Mouse (Mus musculus): ENCODE results near the gene Aldh1l1. TPM values are rescaled to one million over a fixed set of nuclear protein-coding genes. Genes with fewer than 3 reads are reported as not detected.
A peak's percentile ranks its signal among the peaks of the same experiment; 100 is the strongest.

Gene Aldh1l1
- polyA plus RNA-seq, 1 experiment from 2014 or later: 6.5 TPM

- no peaks in the 10 kb centered on the region for H3K27me3 ChIP-seq (replicated peaks; ENCODE audit: control insufficient read depth, insufficient read depth, low read length)
- no peaks in the 10 kb centered on the region for H3K36me3 ChIP-seq (ENCODE audit: control insufficient read depth, insufficient read depth, low read length)
- DNase-seq (ENCODE audit: low spot score): no peak
- no peaks in the 10 kb centered on the region for H3K9me3 ChIP-seq (ENCODE audit: control insufficient read depth, low read length)
- WGBS: 77% methylated on average over 6 of the region's 6 CpGs
- H3K27ac ChIP-seq (ENCODE audit: low read depth, low read length): no peak overlapping the region
- H3K4me3 ChIP-seq (ENCODE audit: low read depth, low read length): no peak overlapping the region
- no peak overlapping the region for H3K4me2 ChIP-seq
- no peak for ATAC-seq (replicated peaks; ENCODE audit: low FRiP score)
- peaks cover 38% of the 10 kb centered on the region for H3K4me1 ChIP-seq (replicated peaks; ENCODE audit: control insufficient read depth, insufficient read depth, low read length)
- H3K9ac ChIP-seq (ENCODE audit: low read depth, low read length): peak overlapping the region; percentile 86; the same call in 1 of the 2 replicates
Observed at GRCm38 (mm10) chr6:90616481-90616880, 130.3 kb downstream of the Aldh1l1 start.

DNA sequence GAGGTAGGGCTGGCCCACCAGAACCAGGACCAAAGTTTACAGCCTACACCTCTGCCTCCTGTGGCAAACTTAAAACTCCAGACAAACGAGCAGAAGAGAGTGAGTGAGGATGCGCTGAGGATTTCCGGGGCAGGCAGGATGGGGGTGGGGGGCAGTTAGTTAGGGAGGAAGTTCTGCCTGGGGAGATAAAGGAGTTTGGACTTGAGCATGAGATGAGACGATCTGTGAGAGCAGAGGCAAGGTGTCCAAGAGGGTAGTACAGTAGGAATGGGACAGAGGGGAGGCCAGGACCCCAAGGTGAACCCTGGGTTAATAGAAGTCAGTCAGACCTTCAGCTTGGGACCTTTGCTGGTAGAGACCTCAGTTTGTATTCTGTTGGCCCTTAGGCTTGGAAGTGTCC is 132.0 kb downstream of the Aldh1l1 start:
- ATAC-seq (replicated peaks; ENCODE audit: low FRiP score) (peak; percentile 45), DNase-seq (ENCODE audit: low spot score) (peak; percentile 49)
- WGBS: 29% methylated on average over 4 of the region's 4 CpGs
- peak overlapping the region; percentile 63 for H3K4me2 ChIP-seq
- H3K4me1 ChIP-seq (replicated peaks; ENCODE audit: control insufficient read depth, insufficient read depth, low read length): peaks cover 55% of the 10 kb centered on the region
- peak overlapping the region; percentile 94 for H3K27ac ChIP-seq (ENCODE audit: low read depth, low read length)
- peak overlapping the region; percentile 51 for H3K4me3 ChIP-seq (ENCODE audit: low read depth, low read length)
- no peaks in the 10 kb centered on the region for H3K27me3 ChIP-seq (replicated peaks; ENCODE audit: control insufficient read depth, insufficient read depth, low read length)
- H3K36me3 ChIP-seq (ENCODE audit: control insufficient read depth, insufficient read depth, low read length): no peaks in the 10 kb centered on the region
- peak overlapping the region; percentile 86 for H3K9ac ChIP-seq (ENCODE audit: low read depth, low read length)
- no peaks in the 10 kb centered on the region for H3K9me3 ChIP-seq (ENCODE audit: control insufficient read depth, low read length)

- H3K4me2 ChIP-seq: peak overlapping the region; percentile 63
- ATAC-seq (replicated peaks; ENCODE audit: low FRiP score) (peak; percentile 5; the same call in 1 of the 2 replicates), DNase-seq (ENCODE audit: low spot score) (no peak)
- peaks cover 61% of the 10 kb centered on the region for H3K4me1 ChIP-seq (replicated peaks; ENCODE audit: control insufficient read depth, insufficient read depth, low read length)
- H3K27ac ChIP-seq (ENCODE audit: low read depth, low read length): peak overlapping the region; percentile 94
- H3K36me3 ChIP-seq (ENCODE audit: control insufficient read depth, insufficient read depth, low read length): no peaks in the 10 kb centered on the region
- H3K9me3 ChIP-seq (ENCODE audit: control insufficient read depth, low read length): no peaks in the 10 kb centered on the region
- WGBS: 39% methylated on average over 19 of the region's 19 CpGs
- no peaks in the 10 kb centered on the region for H3K27me3 ChIP-seq (replicated peaks; ENCODE audit: control insufficient read depth, insufficient read depth, low read length)
- peak overlapping the region; percentile 51 for H3K4me3 ChIP-seq (ENCODE audit: low read depth, low read length)
- peak overlapping the region; percentile 86 for H3K9ac ChIP-seq (ENCODE audit: low read depth, low read length)
Observed at GRCm38 (mm10) chr6:90618821-90619636, 132.8 kb downstream of the Aldh1l1 start.

GRCm38 (mm10) chr6:90619936-90620335 is 133.7 kb downstream of the Aldh1l1 start:
- DNase-seq (ENCODE audit: low spot score): no peak

GRCm38 (mm10) chr6:90620791-90621583 is 134.8 kb downstream of the Aldh1l1 start:
- DNase-seq (ENCODE audit: low spot score) (no peak), ATAC-seq (replicated peaks; ENCODE audit: low FRiP score) (no peak)
- H3K4me1 ChIP-seq (replicated peaks; ENCODE audit: control insufficient read depth, insufficient read depth, low read length): peaks cover 73% of the 10 kb centered on the region
- H3K9me3 ChIP-seq (ENCODE audit: control insufficient read depth, low read length): no peaks in the 10 kb centered on the region
- H3K4me2 ChIP-seq: peak overlapping the region; percentile 63
- no peaks in the 10 kb centered on the region for H3K27me3 ChIP-seq (replicated peaks; ENCODE audit: control insufficient read depth, insufficient read depth, low read length)
- 58% methylated on average over 9 of the region's 9 CpGs for WGBS
- H3K9ac ChIP-seq (ENCODE audit: low read depth, low read length): peak overlapping the region; percentile 86
- peak overlapping the region; percentile 51 for H3K4me3 ChIP-seq (ENCODE audit: low read depth, low read length)
- peaks cover 5% of the 10 kb centered on the region for H3K36me3 ChIP-seq (ENCODE audit: control insufficient read depth, insufficient read depth, low read length)
- peak overlapping the region; percentile 94 for H3K27ac ChIP-seq (ENCODE audit: low read depth, low read length)

More at GRCm38 (mm10) chr6:90619936-90620335, 133.7 kb downstream of the Aldh1l1 start:
- 57% methylated on average over 5 of the region's 5 CpGs for WGBS
- no peaks in the 10 kb centered on the region for H3K9me3 ChIP-seq (ENCODE audit: control insufficient read depth, low read length)
- peak overlapping the region; percentile 94 for H3K27ac ChIP-seq (ENCODE audit: low read depth, low read length)
- peak overlapping the region; percentile 51 for H3K4me3 ChIP-seq (ENCODE audit: low read depth, low read length)
- no peaks in the 10 kb centered on the region for H3K27me3 ChIP-seq (replicated peaks; ENCODE audit: control insufficient read depth, insufficient read depth, low read length)
- H3K36me3 ChIP-seq (ENCODE audit: control insufficient read depth, insufficient read depth, low read length): peaks cover under 1% of the 10 kb centered on the region; the same call in 1 of the 2 replicates
- peak overlapping the region; percentile 63 for H3K4me2 ChIP-seq
- H3K9ac ChIP-seq (ENCODE audit: low read depth, low read length): peak overlapping the region; percentile 86
- H3K4me1 ChIP-seq (replicated peaks; ENCODE audit: control insufficient read depth, insufficient read depth, low read length): peaks cover 67% of the 10 kb centered on the region
- no peak for ATAC-seq (replicated peaks; ENCODE audit: low FRiP score)

- DNase-seq (ENCODE audit: low spot score): no peak
- Histone ChIP-seq H3K4me1 (replicated peaks; ENCODE audit: control insufficient read depth, insufficient read depth, low read length) (peaks cover 73% of the 10 kb centered on the region), H3K4me2 (peak overlapping the region; percentile 63), H3K36me3 (ENCODE audit: control insufficient read depth, insufficient read depth, low read length) (peaks cover 8% of the 10 kb centered on the region), H3K27me3 (replicated peaks; ENCODE audit: control insufficient read depth, insufficient read depth, low read length) (no peaks in the 10 kb centered on the region), H3K9ac (ENCODE audit: low read depth, low read length) (peak overlapping the region; percentile 86), H3K27ac (ENCODE audit: low read depth, low read length) (peak overlapping the region; percentile 94), H3K4me3 (ENCODE audit: low read depth, low read length) (peak overlapping the region; percentile 51), H3K9me3 (ENCODE audit: control insufficient read depth, low read length) (no peaks in the 10 kb centered on the region)
- no peak for ATAC-seq (replicated peaks; ENCODE audit: low FRiP score)
- WGBS: 52% methylated on average over 6 of the region's 6 CpGs
Observed at GRCm38 (mm10) chr6:90621584-90621890, 135.3 kb downstream of the Aldh1l1 start.

GRCm38 (mm10) chr6:90622758-90623455 is 136.7 kb downstream of the Aldh1l1 start:
- H3K4me3 ChIP-seq (ENCODE audit: low read depth, low read length): peak overlapping the region; percentile 51
- peaks cover 13% of the 10 kb centered on the region for H3K36me3 ChIP-seq (ENCODE audit: control insufficient read depth, insufficient read depth, low read length)
- peak overlapping the region; percentile 86 for H3K9ac ChIP-seq (ENCODE audit: low read depth, low read length)
- H3K27me3 ChIP-seq (replicated peaks; ENCODE audit: control insufficient read depth, insufficient read depth, low read length): no peaks in the 10 kb centered on the region
- ATAC-seq (replicated peaks; ENCODE audit: low FRiP score): peak; percentile 91
- 30% methylated on average over 11 of the region's 11 CpGs for WGBS
- peaks cover 63% of the 10 kb centered on the region for H3K4me1 ChIP-seq (replicated peaks; ENCODE audit: control insufficient read depth, insufficient read depth, low read length)
- H3K4me2 ChIP-seq: peak overlapping the region; percentile 63
- peak overlapping the region; percentile 94 for H3K27ac ChIP-seq (ENCODE audit: low read depth, low read length)
- DNase-seq (ENCODE audit: low spot score): peak; percentile 73
- no peaks in the 10 kb centered on the region for H3K9me3 ChIP-seq (ENCODE audit: control insufficient read depth, low read length)

- H3K9me3 ChIP-seq (ENCODE audit: control insufficient read depth, low read length): no peaks in the 10 kb centered on the region
- peaks cover 18% of the 10 kb centered on the region for H3K36me3 ChIP-seq (ENCODE audit: control insufficient read depth, insufficient read depth, low read length)
- H3K4me1 ChIP-seq (replicated peaks; ENCODE audit: control insufficient read depth, insufficient read depth, low read length): peaks cover 61% of the 10 kb centered on the region
- DNase-seq (ENCODE audit: low spot score): no peak
- 52% methylated on average over 5 of the region's 5 CpGs for WGBS
- H3K27ac ChIP-seq (ENCODE audit: low read depth, low read length): peak overlapping the region; percentile 94
- H3K27me3 ChIP-seq (replicated peaks; ENCODE audit: control insufficient read depth, insufficient read depth, low read length): no peaks in the 10 kb centered on the region
- H3K4me3 ChIP-seq (ENCODE audit: low read depth, low read length): peak overlapping the region; percentile 39
- ATAC-seq (replicated peaks; ENCODE audit: low FRiP score): no peak
- peak overlapping the region; percentile 63 for H3K4me2 ChIP-seq
- peak overlapping the region; percentile 68 for H3K9ac ChIP-seq (ENCODE audit: low read depth, low read length)
Observed at GRCm38 (mm10) chr6:90623456-90623836, 137.2 kb downstream of the Aldh1l1 start.
